In genomic region chr11:6605021-6605481, GRCm38 (mm10) we compare ENCODE assay signal across 8 mouse cellular contexts. TPM values are rescaled to one million over a fixed set of nuclear protein-coding genes. Genes with fewer than 3 reads are reported as not detected.
DNase-seq lines count a peak whose midpoint lies in the region; ATAC-seq and TF ChIP-seq lines count a peak whose summit lies in the region.

No protein-coding gene starts in this region.

- H3K4me2 ChIP-seq in embryonic facial prominence, embryonic 14.5 days (ENCODE audit: low read depth, low read length): peak overlapping the region; percentile 75
- H3K4me2 ChIP-seq in limb, embryonic 11.5 days (ENCODE audit: low read depth, severe bottlenecking): peak overlapping the region; percentile 73

- TF ChIP-seq POLR2A in kidney, adult 2 months (IDR thresholded peaks at IDR 0.05; ENCODE audit: low read depth, low read length): no peak
- no peak for TF ChIP-seq POLR2A in olfactory bulb, adult 2 months (IDR thresholded peaks at IDR 0.05; ENCODE audit: insufficient read depth, low read depth, low read length)

- H3K4me3 ChIP-seq in kidney, adult 2 months (ENCODE audit: insufficient read depth, low read depth, low read length): peak overlapping the region; percentile 21; the same call in 1 of the 2 replicates
- H3K4me3 ChIP-seq in ES-E14 (ENCODE audit: insufficient read depth in 1 of 2, low read depth in 1 of 2, low read length in 2 of 2, poor library complexity in 1 of 2, severe bottlenecking in 1 of 2): peak overlapping the region; percentile 42 to 47; a peak in 3 of 4 replicates
- peak overlapping the region; percentile 38 for H3K4me3 ChIP-seq in embryonic facial prominence, embryonic 14.5 days (ENCODE audit: low read depth, low read length)
- H3K4me3 ChIP-seq in limb, embryonic 11.5 days (ENCODE audit: low read depth, low read length): peak overlapping the region; percentile 34
- peak overlapping the region; percentile 89 for H3K4me3 ChIP-seq in olfactory bulb, adult 2 months (ENCODE audit: insufficient read depth, low read depth, low read length)

- no peak for TF ChIP-seq CTCF in kidney, adult 2 months (conservative IDR thresholded peaks at IDR 0.05; ENCODE audit: insufficient read depth, insufficient read length, low read depth, low read length)
- TF ChIP-seq CTCF in olfactory bulb, adult 2 months (IDR thresholded peaks at IDR 0.05; ENCODE audit: insufficient read depth, low read depth, low read length): no peak

- no peak overlapping the region for H3K27ac ChIP-seq in kidney, adult 2 months (ENCODE audit: insufficient read depth, low read depth, low read length)
- H3K27ac ChIP-seq in ES-E14 (ENCODE audit: insufficient read depth, low read depth, low read length, poor library complexity, severe bottlenecking): no peak overlapping the region
- no peak overlapping the region; the same call in 1 of the 2 replicates for H3K27ac ChIP-seq in embryonic facial prominence, embryonic 14.5 days (replicated peaks; ENCODE audit: low read depth, low read length)
- H3K27ac ChIP-seq in limb, embryonic 11.5 days (replicated peaks; ENCODE audit: low read depth, low read length): no peak overlapping the region
- H3K27ac ChIP-seq in olfactory bulb, adult 2 months (ENCODE audit: insufficient read depth, low read depth, low read length): peak overlapping the region; percentile 100

- ATAC-seq in embryonic facial prominence, embryonic 14.5 days (ENCODE audit: low read depth): no peak
- ATAC-seq in limb, embryonic 11.5 days (ENCODE audit: insufficient number of reproducible peaks, low FRiP score, low TSS enrichment, low read depth): no peak
- ATAC-seq in erythroid progenitor cell, adult 5-6 weeks (replicated peaks; ENCODE audit: low FRiP score, poor library complexity, severe bottlenecking): no peak

- WGBS in kidney, adult 2 months: 24% methylated on average over 13 of the region's 13 CpGs
- 19% methylated on average over 10 of the region's 13 CpGs for WGBS in embryonic facial prominence, embryonic 14.5 days
- 17% methylated on average over 13 of the region's 13 CpGs for WGBS in limb, embryonic 11.5 days
- 2% methylated on average over 13 of the region's 13 CpGs for WGBS in olfactory bulb, adult 2 months

- in situ Hi-C loops in ES-E14 (cut with MboI; ENCODE audit: low sequenced_read_pairs in 2 of 2, unreplicated experiment in 2 of 2): no loop called here

- no peaks in the 10 kb centered on the region for H3K27me3 ChIP-seq in kidney, adult 2 months (replicated peaks; ENCODE audit: control insufficient read depth, insufficient read depth, low read length)
- H3K27me3 ChIP-seq in embryonic facial prominence, embryonic 14.5 days (replicated peaks; ENCODE audit: control insufficient read depth, insufficient read depth, low read length): peaks cover 21% of the 10 kb centered on the region
- H3K27me3 ChIP-seq in limb, embryonic 11.5 days (ENCODE audit: control insufficient read depth, insufficient read depth, low read length): peaks cover 25% of the 10 kb centered on the region

- no peak for DNase-seq in kidney, adult 2 months
- DNase-seq in kidney, adult 18-20 months: no peak
- no peak for DNase-seq in ES-E14 (ENCODE audit: low read depth, low spot score)
- no peak for DNase-seq in embryonic facial prominence, embryonic 14.5 days (ENCODE audit: low spot score)
- DNase-seq in limb, embryonic 11.5 days (ENCODE audit: low spot score): no peak
- no peak for DNase-seq in frontal cortex, postnatal 36 days (ENCODE audit: low spot score in 2 of 2)

- no peak overlapping the region for H3K9ac ChIP-seq in ES-E14 (ENCODE audit: insufficient read depth, low read depth, low read length, poor library complexity, severe bottlenecking)
- peak overlapping the region; percentile 51 for H3K9ac ChIP-seq in embryonic facial prominence, embryonic 14.5 days (ENCODE audit: low read depth, low read length)
- 0 out of 2 replicates have a peak overlapping the region, but pooled peaks have one; percentile 39 for H3K9ac ChIP-seq in limb, embryonic 11.5 days (ENCODE audit: low read length)

- no peaks in the 10 kb centered on the region; the same call in 1 of the 2 replicates for H3K4me1 ChIP-seq in kidney, adult 2 months (ENCODE audit: control insufficient read depth, insufficient read depth, low read length)
- no peaks in the 10 kb centered on the region for H3K4me1 ChIP-seq in ES-E14 (ENCODE audit: control insufficient read depth in 2 of 2, insufficient read depth in 2 of 2, low read length in 2 of 2, poor library complexity in 1 of 2)
- H3K4me1 ChIP-seq in embryonic facial prominence, embryonic 14.5 days (ENCODE audit: control insufficient read depth, insufficient read depth, low read length): peaks cover 19% of the 10 kb centered on the region; the same call in 1 of the 2 replicates
- H3K4me1 ChIP-seq in limb, embryonic 11.5 days (ENCODE audit: control insufficient read depth, insufficient read depth, low read length): no peaks in the 10 kb centered on the region
- H3K4me1 ChIP-seq in olfactory bulb, adult 2 months (ENCODE audit: control insufficient read depth, insufficient read depth, low read length): peaks cover 42% of the 10 kb centered on the region

- H3K9me3 ChIP-seq in ES-E14 (ENCODE audit: control insufficient read depth, insufficient read depth, low read depth, low read length): no peaks in the 10 kb centered on the region
- H3K9me3 ChIP-seq in embryonic facial prominence, embryonic 14.5 days (ENCODE audit: control insufficient read depth, low read length): no peaks in the 10 kb centered on the region
- no peaks in the 10 kb centered on the region for H3K9me3 ChIP-seq in limb, embryonic 11.5 days (ENCODE audit: control insufficient read depth, low read length)

- H3K36me3 ChIP-seq in kidney, adult 2 months (ENCODE audit: control insufficient read depth, insufficient read depth, low read length): no peaks in the 10 kb centered on the region
- H3K36me3 ChIP-seq in ES-E14 (ENCODE audit: control insufficient read depth, insufficient read depth, low read length, poor library complexity, severe bottlenecking): no peaks in the 10 kb centered on the region
- H3K36me3 ChIP-seq in embryonic facial prominence, embryonic 14.5 days (ENCODE audit: control insufficient read depth, insufficient read depth, low read length): no peaks in the 10 kb centered on the region
- no peaks in the 10 kb centered on the region for H3K36me3 ChIP-seq in limb, embryonic 11.5 days (ENCODE audit: control insufficient read depth, insufficient read depth, low read length)

TF ChIP-seq in ES-E14, 5 proteins besides CTCF, POLR2A, EP300 and RAD21 (continues in another document):
- no peak for TF ChIP-seq CHD2 (IDR thresholded peaks at IDR 0.05; ENCODE audit: low read depth, low read length)

RNA-seq across cellular contexts. Expression of gene Nacad, which starts 0.8 kb away (rescaled TPM):
- 2.2 and 2.7 TPM in 2 replicates for polyA plus RNA-seq in kidney, adult 2 months (2012; rRNA removed)
- 0.85 and 1.4 TPM in 2 replicates for total RNA-seq in ES-E14 (2012; rRNA removed)
- polyA plus RNA-seq in embryonic facial prominence, embryonic 14.5 days (2014; fragmentation: Nextera tagmentation; extraction: Ambion mirVana): 7.0 and 8.5 TPM in 2 replicates
- polyA plus RNA-seq in limb, embryonic 11.5 days (2014; fragmentation: Nextera tagmentation; extraction: Ambion mirVana): 0.34 and 1.1 TPM in 2 replicates
- not detected in 2 replicates for polyA plus RNA-seq in olfactory bulb, adult 2 months (2012; ENCODE audit: insufficient read depth, insufficient read length, low replicate concordance, missing spikeins)
- not detected in 2 replicates for total RNA-seq in erythroid progenitor cell, adult 5-6 weeks (2015; ENCODE audit: low replicate concordance)
- 0.98 and 2.7 TPM in 2 replicates for total RNA-seq in erythroid progenitor cell, adult 5-6 weeks (2017; ENCODE audit: low replicate concordance)

RNA-seq across cellular contexts. Expression of gene Tbrg4, which starts 20.8 kb away (rescaled TPM):
- 73.9 and 85.3 TPM in 2 replicates for polyA plus RNA-seq in kidney, adult 2 months (2012; rRNA removed)
- 178 and 226 TPM in 2 replicates for total RNA-seq in ES-E14 (2012; rRNA removed)
- polyA plus RNA-seq in embryonic facial prominence, embryonic 14.5 days (2014; fragmentation: Nextera tagmentation; extraction: Ambion mirVana): 33.7 and 35.7 TPM in 2 replicates
- 40.0 and 46.3 TPM in 2 replicates for polyA plus RNA-seq in limb, embryonic 11.5 days (2014; fragmentation: Nextera tagmentation; extraction: Ambion mirVana)
- polyA plus RNA-seq in olfactory bulb, adult 2 months (2012; ENCODE audit: insufficient read depth, insufficient read length, low replicate concordance, missing spikeins): not detected in 2 replicates
- 10.1 and 21.8 TPM in 2 replicates for total RNA-seq in erythroid progenitor cell, adult 5-6 weeks (2015; ENCODE audit: low replicate concordance)
- 3.1 and 9.2 TPM in 2 replicates for total RNA-seq in erythroid progenitor cell, adult 5-6 weeks (2017; ENCODE audit: low replicate concordance)

RNA-seq across cellular contexts. Expression of gene Wap, which starts 33.4 kb away (rescaled TPM):
- not detected in 2 replicates for polyA plus RNA-seq in kidney, adult 2 months (2012; rRNA removed)
- total RNA-seq in ES-E14 (2012; rRNA removed): not detected in 2 replicates
- not detected in 2 replicates for polyA plus RNA-seq in embryonic facial prominence, embryonic 14.5 days (2014; fragmentation: Nextera tagmentation; extraction: Ambion mirVana)
- polyA plus RNA-seq in limb, embryonic 11.5 days (2014; fragmentation: Nextera tagmentation; extraction: Ambion mirVana): not detected in 2 replicates
- not detected in 2 replicates for polyA plus RNA-seq in olfactory bulb, adult 2 months (2012; ENCODE audit: insufficient read depth, insufficient read length, low replicate concordance, missing spikeins)
- not detected in 2 replicates for total RNA-seq in erythroid progenitor cell, adult 5-6 weeks (2015; ENCODE audit: low replicate concordance)
- not detected in 2 replicates for total RNA-seq in erythroid progenitor cell, adult 5-6 weeks (2017; ENCODE audit: low replicate concordance)

RNA-seq across cellular contexts. Expression of gene Ramp3, which starts 53.3 kb away (rescaled TPM):
- 40.1 and 41.0 TPM in 2 replicates for polyA plus RNA-seq in kidney, adult 2 months (2012; rRNA removed)
- total RNA-seq in ES-E14 (2012; rRNA removed): 24.1 and 47.9 TPM in 2 replicates
- polyA plus RNA-seq in embryonic facial prominence, embryonic 14.5 days (2014; fragmentation: Nextera tagmentation; extraction: Ambion mirVana): 12.2 and 15.1 TPM in 2 replicates
- 2.1 and 3.5 TPM in 2 replicates for polyA plus RNA-seq in limb, embryonic 11.5 days (2014; fragmentation: Nextera tagmentation; extraction: Ambion mirVana)
- not detected in 2 replicates for polyA plus RNA-seq in olfactory bulb, adult 2 months (2012; ENCODE audit: insufficient read depth, insufficient read length, low replicate concordance, missing spikeins)
- 2.5 TPM in 1 of 2 replicates, not detected in the other for total RNA-seq in erythroid progenitor cell, adult 5-6 weeks (2015; ENCODE audit: low replicate concordance)
- not detected in 2 replicates for total RNA-seq in erythroid progenitor cell, adult 5-6 weeks (2017; ENCODE audit: low replicate concordance)

RNA-seq across cellular contexts. Expression of gene Ccm2, which starts 58.4 kb away (rescaled TPM):
- polyA plus RNA-seq in kidney, adult 2 months (2012; rRNA removed): 56.1 and 60.8 TPM in 2 replicates
- total RNA-seq in ES-E14 (2012; rRNA removed): 27.8 and 36.7 TPM in 2 replicates
- polyA plus RNA-seq in embryonic facial prominence, embryonic 14.5 days (2014; fragmentation: Nextera tagmentation; extraction: Ambion mirVana): 93.5 and 93.7 TPM in 2 replicates
- 95.1 and 96.9 TPM in 2 replicates for polyA plus RNA-seq in limb, embryonic 11.5 days (2014; fragmentation: Nextera tagmentation; extraction: Ambion mirVana)
- polyA plus RNA-seq in olfactory bulb, adult 2 months (2012; ENCODE audit: insufficient read depth, insufficient read length, low replicate concordance, missing spikeins): not detected in 2 replicates
- 18.7 and 30.6 TPM in 2 replicates for total RNA-seq in erythroid progenitor cell, adult 5-6 weeks (2015; ENCODE audit: low replicate concordance)
- 9.8 and 31.8 TPM in 2 replicates for total RNA-seq in erythroid progenitor cell, adult 5-6 weeks (2017; ENCODE audit: low replicate concordance)

Comparison
In these comparisons a context has a peak if more than half of its experiments do, and no peak if none do; other contexts are left out.
1. H3K4me3 ChIP-seq: peak in every context shown above with its lines; median percentile 89 in olfactory bulb, adult 2 months; 44 in ES-E14; 38 in embryonic facial prominence, embryonic 14.5 days; 34 in limb, embryonic 11.5 days; 21 in kidney, adult 2 months.